Mouse (Mus musculus) lung, postnatal 25 days (tissue): Measurements from ENCODE around the gene Fcrl5.

Experiments used
- DNase-seq: peaks from one replicate; pipeline ENCODE4 v3.0.0; 2022; ENCODE audit warnings: low spot score

Fcrl5 gene

GRCm38 (mm10) chr3:87500088-87501055 lies 64.8 kb downstream of the Fcrl5 start:
- DNase-seq, result no peak

GRCm38 (mm10) chr3:87501151-87501550 lies 65.6 kb downstream of the Fcrl5 start:
- no peak for DNase-seq

GRCm38 (mm10) chr3:87502771-87503170 lies 67.2 kb downstream of the Fcrl5 start:
- no peak for DNase-seq

GRCm38 (mm10) chr3:87504330-87504729 lies 68.8 kb downstream of the Fcrl5 start:
- peak; percentile 39 for DNase-seq

GRCm38 (mm10) chr3:87504749-87505425 lies 69.3 kb downstream of the Fcrl5 start:
- peak; percentile 47 for DNase-seq

- DNase-seq, result no peak
These were observed 71.2 kb downstream of the Fcrl5 start for GRCm38 (mm10) chr3:87506456-87507416.

GRCm38 (mm10) chr3:87508205-87508901 lies 72.8 kb downstream of the Fcrl5 start:
- DNase-seq, result peak; percentile 91

- peak; percentile 69 for DNase-seq
These were observed 73.5 kb downstream of the Fcrl5 start for GRCm38 (mm10) chr3:87509061-87509460.

GRCm38 (mm10) chr3:87510832-87511231 lies 75.3 kb downstream of the Fcrl5 start:
- DNase-seq, result no peak

GRCm38 (mm10) chr3:87511971-87512765 lies 76.6 kb downstream of the Fcrl5 start:
- no peak for DNase-seq

GRCm38 (mm10) chr3:87515567-87516081 lies 80.1 kb downstream of the Fcrl5 start:
- DNase-seq, result no peak

GRCm38 (mm10) chr3:87518425-87518824 lies 82.9 kb downstream of the Fcrl5 start:
- no peak for DNase-seq

GRCm38 (mm10) chr3:87521126-87521525 lies 85.6 kb downstream of the Fcrl5 start:
- no peak for DNase-seq

GRCm38 (mm10) chr3:87521833-87522232 lies 86.3 kb downstream of the Fcrl5 start:
- no peak for DNase-seq

GRCm38 (mm10) chr3:87523701-87524100 lies 88.1 kb downstream of the Fcrl5 start:
- DNase-seq, result no peak

- peak; percentile 92 for DNase-seq
These were observed 89.7 kb downstream of the Fcrl5 start, which contains the start of gene Etv3 for GRCm38 (mm10) chr3:87525043-87525836. Etv3 (plus strand) TSS chr3:87525407.

GRCm38 (mm10) chr3:87525837-87526570 lies 90.4 kb downstream of the Fcrl5 start:
- DNase-seq, result no peak

GRCm38 (mm10) chr3:87527139-87527538 lies 91.6 kb downstream of the Fcrl5 start:
- DNase-seq, result no peak

- no peak for DNase-seq
These were observed 92.4 kb downstream of the Fcrl5 start for GRCm38 (mm10) chr3:87528021-87528420.
